Mouse (Mus musculus) embryo, embryonic 10.5 days (tissue): ENCODE results near the gene Rell1.
"Not testable (repeated sequence)": the region's sequence is repeated elsewhere in the genome, so short reads cannot be mapped to it uniquely, and the experiment has no call there.

Source experiments
- DNase-seq: peaks from one replicate; pipeline ENCODE4 v3.0.0-alpha.2; 2015; ENCODE audit warnings: low spot score

Gene Rell1

DNA sequence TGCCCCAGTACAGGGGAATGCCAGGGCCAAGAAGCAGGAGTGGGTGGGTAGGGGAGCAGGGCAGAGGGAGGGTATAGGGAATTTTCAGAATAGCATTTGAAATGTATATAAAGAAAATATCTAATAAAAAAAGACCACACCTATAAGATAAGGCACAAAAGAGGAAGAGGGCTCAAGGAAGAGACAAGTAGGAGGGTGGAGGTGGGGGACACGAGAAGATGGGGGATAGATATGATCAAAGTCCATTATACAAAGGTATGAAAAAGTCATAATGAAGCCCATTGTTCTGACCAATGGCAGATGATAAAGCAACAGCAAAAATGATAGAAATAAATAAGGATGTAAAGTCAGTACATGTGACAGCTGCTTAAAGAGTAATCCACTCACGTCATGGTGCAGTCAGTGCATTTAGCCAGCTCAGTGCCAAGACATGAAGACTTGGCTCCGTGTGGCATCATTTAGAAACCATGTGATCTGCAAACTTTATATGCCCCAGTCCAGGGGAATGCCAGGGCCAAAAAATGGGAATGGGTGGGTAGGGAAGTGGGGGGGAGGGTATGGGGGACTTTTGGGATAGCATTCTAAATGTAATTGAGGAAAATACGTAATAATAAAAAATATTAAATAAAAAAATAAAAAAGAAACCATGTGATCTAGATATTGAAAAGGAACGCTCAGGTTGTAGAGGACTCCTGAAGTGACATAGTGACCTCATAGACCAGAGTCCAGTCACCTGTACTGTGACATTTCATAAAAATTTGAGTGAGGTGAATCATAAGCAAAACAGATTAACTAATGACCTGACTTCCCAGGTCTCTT is 71.5 kb downstream of the Rell1 start:
- DNase-seq = not testable (repeated sequence)

DNA sequence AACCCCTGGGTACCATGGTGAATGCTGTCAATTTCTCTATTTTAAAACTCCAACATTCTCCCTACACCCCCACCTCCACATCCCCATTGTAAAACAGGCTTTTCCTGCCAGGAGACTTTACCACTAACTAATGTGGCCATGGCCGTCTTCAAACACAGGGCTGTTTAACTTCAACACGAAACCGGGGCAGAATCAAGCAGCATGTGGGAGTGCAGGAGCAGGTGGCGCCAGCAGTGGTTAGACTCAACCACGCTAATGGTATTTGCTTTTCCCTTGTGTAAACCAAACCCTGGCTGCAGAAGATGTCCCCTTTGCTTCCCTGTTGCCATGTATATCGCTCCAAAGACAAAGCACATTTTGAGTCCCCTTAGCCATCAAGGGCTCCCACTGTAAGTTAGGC is 76.8 kb downstream of the Rell1 start:
- DNase-seq = no peak

DNA sequence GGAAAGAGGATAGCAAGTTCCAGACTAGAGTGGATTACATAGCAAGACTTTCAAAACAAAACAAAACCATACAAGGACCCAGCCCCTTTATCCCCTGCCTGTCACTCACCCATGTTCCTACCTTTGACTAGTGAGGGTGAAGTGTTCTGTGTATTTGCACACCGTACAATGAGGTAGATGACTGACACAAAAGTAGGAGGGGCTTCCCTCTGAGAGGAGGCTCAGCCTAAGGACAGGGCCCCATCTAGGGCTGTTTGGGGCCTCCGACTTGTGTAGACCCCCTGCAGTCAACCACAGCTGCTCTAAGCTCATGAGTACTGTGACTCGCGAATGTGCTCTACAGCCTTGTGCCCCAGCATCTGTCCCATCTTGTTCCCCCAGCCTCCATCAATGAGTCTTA is 77.5 kb downstream of the Rell1 start:
- DNase-seq = no peak

DNA sequence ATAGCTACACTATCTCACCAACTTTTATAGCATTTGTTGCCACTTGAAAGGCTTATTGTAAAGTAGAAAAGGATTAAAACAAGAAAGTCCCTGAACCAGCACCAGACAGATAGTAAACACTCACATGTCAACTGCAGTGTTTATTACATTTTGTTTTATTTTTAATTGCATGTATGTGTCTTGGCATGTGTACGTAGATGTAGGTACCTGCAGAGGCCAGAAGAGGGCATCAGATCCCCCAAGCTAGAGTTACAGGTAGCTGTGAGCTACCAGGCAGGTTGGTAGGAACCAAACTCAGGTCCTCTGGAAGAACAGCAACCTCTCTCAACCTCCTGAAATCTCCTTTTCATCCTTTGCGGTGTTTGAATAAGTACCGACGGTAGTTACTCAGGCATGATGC is 81.6 kb downstream of the Rell1 start:
- no peak for DNase-seq

DNA sequence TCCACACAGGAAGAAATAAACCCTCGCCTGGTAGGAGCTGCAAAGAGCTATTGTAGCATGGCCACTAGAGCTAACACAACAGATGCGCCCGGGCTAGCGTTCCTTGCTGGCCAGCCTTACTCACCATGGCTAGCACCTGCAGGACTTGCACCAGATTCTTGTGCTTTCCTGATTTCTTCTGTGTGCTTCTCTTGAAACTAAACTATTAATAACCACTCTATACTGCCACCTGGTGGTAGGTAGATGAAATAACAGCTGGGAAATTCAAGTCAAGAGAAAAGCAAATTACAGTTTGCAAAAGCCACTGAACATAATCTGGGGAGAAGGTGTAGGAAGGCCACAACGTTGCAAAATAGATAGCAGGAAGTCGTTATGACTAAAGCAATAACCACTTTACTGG is 82.0 kb downstream of the Rell1 start:
- peak; percentile 74 for DNase-seq

DNA sequence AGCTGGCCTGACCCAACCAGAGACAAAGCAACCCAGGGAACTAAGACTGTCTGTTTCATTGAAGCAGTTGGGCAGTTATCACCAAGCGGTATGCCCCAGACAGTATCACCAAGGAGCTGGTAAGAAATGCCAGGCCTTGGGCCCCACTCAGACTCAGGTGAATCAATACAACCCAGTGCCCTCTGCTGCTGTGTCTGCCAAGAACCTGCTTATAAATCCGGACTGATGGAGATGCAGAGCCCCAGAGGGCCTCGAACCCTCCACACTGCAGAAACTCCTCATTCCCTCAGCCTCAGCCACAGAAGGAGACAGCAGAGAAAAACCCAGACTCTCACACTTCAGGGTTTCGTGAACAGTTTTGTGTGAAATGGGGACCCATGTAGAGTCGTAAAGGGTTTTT is 82.4 kb downstream of the Rell1 start:
- DNase-seq = no peak

DNA sequence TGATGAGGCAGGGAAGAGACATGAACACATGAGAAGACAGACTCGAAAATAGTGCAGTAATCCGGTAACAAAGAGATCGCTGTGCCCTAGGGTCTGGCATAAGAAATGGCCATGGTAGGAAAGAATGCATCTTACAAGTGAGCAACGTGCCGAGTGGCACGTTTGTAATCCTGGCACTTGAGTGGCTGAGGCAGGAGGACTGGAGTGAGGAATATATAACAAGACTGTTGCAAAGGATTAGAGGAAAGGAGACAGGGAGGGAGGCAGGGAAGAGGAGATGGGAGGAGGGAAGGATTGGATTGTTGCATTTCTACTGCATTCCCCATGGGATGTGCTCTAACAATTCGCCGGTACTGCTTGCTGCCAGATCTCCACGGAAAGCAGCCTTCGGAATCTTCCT is 89.7 kb downstream of the Rell1 start:
- no peak for DNase-seq

DNA sequence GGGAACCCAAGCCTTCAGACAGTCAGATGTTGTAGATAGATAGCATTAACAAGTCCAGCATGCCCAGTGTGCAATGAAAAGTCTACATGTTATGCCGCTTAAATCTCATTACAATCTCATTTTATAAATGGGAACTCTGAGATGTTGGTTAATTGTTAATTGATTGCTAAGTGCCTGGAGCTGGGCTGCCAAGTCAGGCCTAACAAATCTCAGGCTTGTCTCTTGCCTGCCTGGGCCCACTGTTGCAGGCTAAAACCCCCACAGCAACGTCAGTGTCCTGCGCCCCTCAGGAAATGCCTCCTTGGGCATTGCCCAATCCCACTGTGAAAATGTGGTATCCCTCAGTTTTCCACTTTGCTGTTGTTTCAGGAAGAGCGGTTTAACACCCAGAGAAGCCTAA is 92.6 kb downstream of the Rell1 start:
- no peak for DNase-seq

DNA sequence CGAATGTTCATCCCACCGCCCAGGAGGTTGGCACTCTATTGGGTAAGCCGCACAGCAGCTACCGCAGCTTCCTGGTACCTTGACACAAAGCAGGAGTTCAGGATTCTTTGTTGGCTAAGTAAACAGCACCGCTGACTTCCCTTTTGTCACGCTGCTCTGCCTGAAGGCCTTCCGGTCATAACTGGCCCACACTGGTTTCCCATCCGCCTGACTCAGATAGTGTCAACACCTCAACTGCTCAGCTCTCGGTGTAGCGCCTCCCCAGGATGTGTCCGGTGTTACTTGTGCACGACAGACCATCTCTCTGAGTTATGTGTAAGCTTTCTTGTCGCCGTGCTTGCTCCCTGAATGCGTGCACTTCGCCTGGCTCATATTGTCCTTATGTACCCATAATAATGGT is 93.8 kb downstream of the Rell1 start:
- peak; percentile 56 for DNase-seq

DNA sequence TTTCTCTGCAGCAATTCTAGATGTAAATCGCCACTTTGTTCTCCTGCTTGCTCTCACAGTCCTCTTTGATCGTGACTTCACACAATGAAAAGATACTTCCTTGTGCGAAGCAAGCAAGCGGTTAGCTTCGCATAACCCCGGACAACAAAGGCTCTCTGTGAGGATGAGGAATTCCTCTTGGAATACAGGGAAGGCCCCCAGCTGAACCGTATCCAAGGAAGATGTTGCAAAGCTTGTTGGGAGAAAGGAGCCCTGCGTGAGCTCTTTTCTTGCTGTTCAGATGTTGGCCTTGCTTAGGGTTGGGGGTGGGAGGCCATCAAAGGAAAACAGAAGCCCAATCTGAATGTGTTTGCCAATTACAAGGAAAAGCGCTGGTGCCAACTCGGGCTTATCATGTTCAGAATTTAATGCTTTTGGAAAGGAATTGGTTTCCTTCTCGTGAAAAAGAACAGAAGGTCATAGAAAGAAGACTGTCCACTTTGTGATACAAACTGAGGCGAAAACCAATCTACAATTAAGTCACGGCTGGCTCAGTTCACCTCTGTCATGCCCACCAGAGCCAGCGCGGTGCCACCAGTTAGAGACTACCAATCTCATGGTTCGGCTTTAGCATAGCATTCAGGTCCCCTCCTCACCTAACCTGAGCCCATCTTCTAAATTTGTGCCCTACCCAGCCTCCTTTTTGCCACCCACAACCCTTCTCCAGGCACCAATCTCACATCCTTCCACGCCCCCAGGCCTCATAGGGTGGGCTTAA is 96.3 kb downstream of the Rell1 start:
- DNase-seq = peak; percentile 57

DNA sequence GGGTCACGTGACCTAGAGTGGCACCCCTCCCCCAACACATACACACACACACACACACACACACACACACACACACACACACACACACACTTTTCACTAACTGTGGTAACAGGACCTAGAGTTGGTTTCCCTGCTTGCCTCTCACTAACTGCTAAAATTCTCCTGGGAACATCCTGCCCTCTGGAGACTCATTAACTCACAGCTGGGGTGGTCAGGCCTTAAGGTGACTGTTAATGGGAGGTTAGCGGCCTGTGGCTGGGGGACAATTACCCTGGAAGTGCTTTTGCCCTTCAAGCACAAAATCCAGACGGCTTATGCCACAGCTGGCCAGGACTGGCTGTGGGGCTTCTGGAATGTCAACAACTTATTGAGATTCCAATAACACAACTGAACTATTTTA is 101.3 kb downstream of the Rell1 start:
- peak; percentile 32 for DNase-seq

DNA sequence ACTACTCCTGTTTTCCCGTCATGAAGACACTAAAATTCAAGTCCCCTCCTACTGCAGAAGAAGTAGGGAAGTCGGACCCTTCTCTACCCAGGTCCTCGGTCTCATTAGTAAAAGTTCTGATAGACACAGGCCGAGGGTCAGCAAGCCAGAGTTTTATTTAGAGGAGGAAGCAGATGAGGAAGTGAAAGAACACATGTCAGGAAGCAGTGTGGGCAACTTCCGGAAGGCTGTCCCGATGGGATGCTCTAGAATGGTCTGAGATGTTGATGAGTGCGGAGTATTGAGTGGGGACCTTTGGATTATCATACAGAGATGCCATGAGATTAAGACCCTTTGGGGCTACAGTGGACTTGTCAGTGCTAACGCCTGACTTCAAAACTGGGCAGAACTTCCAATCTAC is 109.8 kb downstream of the Rell1 start:
- DNase-seq = no peak
